Mouse (Mus musculus) layer of hippocampus, adult 11-12 months (tissue): ENCODE measurements around the gene Fbp1.
"Not testable (repeated sequence)": the region's sequence is repeated elsewhere in the genome, so short reads cannot be mapped to it uniquely, and the experiment has no call there.

Experiments
- DNase-seq: peaks from one replicate; pipeline ENCODE4 v3.0.0; 2022; ENCODE audit warnings: low spot score

Fbp1 gene

DNA sequence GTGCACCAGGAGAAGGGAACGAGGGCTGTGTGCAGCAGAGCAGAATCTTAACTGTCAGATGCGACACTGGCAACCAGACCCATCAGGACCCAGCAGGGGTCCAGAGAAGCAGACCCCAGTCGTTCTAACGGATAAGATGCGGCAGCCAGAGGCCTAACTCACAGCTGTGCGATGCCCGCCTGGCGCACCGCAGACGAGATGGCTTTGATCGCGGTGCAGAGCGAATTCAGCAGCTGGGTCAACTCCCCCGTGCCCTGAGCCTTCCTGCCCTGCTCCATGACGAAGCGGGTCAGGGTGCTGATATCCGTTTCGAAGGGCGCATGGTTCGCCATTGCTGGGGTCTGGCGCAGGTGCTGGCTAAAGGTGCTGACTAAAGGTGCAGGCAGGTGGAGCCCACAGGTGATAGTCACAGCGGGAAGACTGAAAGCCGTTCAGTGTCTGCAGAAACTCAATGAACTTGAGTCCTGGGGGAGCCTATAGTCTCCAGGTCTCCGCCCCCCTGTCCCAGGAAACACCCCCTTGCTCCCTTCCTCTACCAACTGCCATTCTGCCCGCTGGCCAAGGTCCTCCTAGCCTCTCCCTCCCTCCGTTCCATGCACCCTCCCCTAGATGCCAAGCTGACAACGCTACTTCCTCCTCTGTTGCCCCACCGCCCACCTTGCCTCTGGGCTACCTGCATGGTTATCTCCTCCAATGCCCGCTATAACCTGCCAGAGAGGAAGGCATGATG is at the start of gene Fbp1:
Gene Fbp1, minus strand, starts transcription at position 571 of the 730 bp plus-strand sequence.
- no peak for DNase-seq

DNA sequence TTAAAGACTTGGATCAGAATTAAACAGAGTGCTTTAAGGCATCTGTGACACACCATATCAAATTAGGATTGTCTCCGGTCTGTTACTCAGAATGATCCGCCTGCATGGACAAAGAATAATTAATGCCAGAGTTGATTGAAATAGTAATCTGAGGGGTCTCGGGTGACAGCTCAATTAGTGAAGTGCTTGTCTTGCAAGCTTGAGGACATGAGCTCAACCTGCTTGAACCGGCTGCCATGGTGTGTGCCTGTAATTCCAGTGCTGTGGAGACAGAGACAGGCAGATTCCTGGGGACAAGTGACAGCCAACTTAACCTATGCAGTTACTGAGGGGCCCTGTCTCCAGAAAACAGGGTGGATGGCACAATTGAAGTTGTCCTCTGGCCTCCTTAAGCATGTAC is 44.4 kb upstream of the Fbp1 start:
- DNase-seq: no peak

DNA sequence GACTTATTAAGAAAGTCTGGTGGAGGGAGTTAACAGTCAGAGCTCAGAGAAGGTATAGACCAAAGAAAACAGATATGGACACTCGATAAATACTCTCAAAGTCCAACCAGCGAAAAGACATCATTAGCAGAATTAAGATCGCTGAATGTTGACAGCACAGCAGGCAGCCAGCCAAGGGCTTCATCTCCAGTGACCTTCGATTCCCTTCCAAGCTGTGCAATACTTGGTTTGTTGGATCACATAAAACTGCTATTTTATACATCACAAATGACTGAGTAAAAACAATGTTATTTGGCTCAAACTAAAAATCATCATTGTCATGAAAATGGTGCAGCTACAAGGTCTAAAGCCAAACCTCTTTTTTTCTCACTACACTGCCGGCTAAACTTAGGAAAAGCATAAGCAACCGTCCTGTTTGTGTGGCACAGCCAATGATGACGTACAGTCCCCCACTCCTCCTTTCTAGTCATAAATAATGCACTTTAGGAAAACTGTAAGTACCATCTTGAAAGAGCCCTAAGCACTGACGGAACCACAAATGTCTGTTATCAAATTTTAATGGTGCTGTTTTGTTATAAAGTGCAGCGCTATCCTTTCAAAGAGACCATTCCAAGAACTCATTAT is 41.8 kb upstream of the Fbp1 start:
- no peak for DNase-seq

DNA sequence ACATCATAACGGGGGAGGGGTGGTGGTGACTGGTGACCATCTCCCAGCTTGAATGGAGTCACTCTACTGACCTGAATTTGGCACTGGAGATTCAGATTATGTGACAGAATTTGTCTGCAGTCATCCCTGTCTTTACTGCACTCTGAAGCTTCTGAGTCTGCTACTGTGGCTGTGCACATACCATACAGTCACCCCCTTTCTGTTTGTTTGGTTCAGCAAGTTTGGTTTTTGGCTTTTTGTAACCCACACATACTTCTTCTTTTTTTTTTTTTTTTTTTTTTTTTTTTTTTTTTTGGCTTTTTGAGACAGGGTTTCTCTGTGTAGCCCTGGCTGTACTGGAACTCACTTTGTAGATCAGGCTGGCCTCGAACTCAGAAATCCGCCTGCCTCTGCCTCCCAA is 41.1 kb upstream of the Fbp1 start:
- DNase-seq: not testable (repeated sequence)

- DNase-seq: no peak
Measured at GRCm38 (mm10) chr13:62927470-62927869, 39.4 kb upstream of the Fbp1 start.

- DNase-seq: peak; percentile 64
Measured at GRCm38 (mm10) chr13:62926479-62926878, 38.4 kb upstream of the Fbp1 start.

DNA sequence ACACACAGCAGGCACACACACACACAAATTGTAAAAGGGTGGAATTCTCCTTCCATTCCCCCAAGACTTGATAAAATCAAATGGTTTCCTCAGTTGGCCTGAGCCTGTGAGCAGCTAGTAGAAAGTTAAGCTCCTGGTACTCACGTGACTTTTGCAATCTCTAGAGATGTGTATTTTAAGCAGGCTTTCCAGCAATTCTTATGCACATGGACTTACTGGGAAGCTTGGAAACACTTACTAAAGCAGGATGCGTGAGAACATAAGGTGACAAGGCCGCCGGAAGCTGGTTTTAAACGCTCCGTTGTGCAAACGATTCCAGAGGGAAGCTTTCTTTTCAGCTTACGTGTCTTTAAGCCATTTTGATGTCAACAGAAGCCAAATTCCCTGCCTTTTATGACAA is 35.1 kb upstream of the Fbp1 start:
- no peak for DNase-seq

DNA sequence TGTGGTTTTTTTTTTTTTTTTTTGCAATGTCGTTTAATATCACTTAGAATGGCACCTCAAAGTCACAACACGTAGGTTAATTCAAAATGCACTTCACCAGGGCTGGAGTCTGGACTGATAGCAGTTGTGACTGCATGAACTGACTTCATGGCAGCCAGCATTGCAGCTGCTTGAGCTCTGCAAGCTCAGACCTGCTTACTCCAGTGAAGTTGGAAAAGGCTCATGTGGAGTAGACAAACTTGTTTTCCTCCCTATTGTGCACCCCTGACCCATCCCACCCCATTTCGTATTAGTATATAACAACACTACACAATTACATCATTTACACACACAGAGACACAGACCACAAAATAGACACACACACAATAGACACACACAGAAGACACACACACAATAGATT is 34.6 kb upstream of the Fbp1 start:
- no peak for DNase-seq

GRCm38 (mm10) chr13:62919647-62920341 is 31.7 kb upstream of the Fbp1 start:
- peak; percentile 85 for DNase-seq

GRCm38 (mm10) chr13:62917416-62918110 is 29.5 kb upstream of the Fbp1 start:
- DNase-seq: no peak

- DNase-seq: no peak
Measured at GRCm38 (mm10) chr13:62916675-62917074, 28.6 kb upstream of the Fbp1 start.

DNA sequence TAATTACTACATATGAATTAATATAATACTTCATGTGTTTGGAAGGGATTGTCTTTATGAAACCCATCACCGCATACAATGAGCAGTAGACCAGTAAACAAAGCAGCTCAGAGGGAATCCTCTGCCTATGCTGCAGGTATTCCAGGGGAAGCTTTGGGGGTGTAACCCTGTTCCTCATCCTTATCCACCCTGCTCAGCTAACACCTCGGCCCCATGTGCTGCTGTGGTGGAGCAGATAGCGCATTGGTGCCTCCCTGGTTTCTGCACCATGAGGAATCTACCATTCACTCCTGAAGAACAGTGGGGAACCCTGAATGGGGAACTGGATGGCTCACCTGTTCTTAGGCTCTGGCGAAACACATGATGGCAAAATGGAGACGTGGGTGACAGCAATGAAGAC is 23.5 kb upstream of the Fbp1 start:
- DNase-seq: no peak

DNA sequence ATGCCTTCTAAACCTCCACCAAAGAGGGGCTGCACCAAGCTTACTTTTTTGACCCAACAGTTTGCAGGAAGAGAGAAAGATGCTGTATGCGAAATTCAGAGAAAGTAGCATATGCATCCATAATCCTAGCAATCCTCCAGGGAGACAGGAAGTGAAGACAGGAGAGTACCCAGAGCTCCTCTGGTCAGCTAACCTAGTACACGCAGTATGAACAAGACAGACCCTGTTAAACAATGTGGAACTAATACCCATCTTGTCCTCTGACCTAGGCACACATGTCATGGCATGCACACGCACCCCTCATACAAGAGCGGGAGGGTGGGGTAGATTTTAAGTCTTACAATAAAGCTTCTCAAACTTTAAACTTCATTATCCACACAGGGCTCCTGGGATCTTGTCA is 22.1 kb upstream of the Fbp1 start:
- DNase-seq: no peak

DNA sequence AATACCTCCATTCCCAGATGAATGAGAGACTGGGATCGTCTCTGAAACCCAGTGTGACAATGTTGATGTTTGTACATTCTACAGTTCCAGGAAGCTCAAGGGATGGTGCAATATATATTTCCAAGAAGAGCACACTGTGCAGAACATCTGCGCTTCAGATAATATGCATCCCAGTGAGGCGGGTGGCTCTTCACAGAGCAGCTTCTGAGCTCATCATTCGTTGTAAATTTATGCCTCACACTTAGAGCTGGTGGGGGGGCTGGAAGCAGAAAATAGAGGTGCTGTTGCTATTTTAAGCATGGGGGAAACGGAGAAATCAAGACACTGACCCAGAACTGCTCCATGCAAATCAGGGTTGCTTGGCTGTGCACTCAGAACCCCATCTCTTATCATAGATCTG is 21.7 kb upstream of the Fbp1 start:
- DNase-seq: no peak

DNA sequence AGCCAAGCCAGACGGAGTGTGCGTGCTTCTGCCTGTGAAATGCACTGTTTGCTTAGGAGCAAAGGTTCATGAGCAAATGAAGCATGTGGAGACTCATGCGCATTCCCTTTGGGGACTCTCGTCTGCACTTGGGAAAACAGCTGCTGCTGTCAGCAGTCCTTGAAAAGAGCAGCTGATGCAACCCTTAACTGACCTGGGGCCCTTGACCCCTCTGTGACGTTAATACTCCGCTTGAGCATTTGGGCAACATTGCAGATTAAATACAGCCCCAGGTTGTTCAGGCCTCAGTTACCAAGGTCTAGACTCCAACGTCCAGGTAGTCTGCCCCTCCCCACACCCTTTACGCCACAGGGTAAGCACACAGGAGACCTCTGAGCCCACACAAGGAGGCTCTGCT is 20.1 kb upstream of the Fbp1 start:
- DNase-seq: no peak

GRCm38 (mm10) chr13:62907527-62908162 is 19.6 kb upstream of the Fbp1 start:
- DNase-seq: no peak

DNA sequence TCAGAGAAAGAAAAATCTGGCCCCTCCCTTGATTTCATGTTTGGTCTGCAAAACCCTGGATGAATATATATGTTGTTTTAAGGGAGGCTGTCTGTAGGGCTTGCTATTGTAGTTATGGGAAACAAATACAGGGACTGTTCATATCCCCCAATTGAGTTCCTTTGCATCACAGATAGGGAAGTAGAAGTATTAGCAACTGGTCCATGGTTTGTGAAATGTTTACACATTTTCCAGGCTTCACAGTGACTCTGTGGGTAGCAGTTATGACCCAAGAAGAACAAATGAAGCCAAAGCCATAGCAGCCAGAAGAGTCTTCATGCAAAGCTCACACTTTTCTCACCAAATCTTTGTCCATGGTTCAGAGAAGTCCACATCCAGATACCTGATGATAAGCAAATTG is 13.1 kb upstream of the Fbp1 start:
- no peak for DNase-seq

DNA sequence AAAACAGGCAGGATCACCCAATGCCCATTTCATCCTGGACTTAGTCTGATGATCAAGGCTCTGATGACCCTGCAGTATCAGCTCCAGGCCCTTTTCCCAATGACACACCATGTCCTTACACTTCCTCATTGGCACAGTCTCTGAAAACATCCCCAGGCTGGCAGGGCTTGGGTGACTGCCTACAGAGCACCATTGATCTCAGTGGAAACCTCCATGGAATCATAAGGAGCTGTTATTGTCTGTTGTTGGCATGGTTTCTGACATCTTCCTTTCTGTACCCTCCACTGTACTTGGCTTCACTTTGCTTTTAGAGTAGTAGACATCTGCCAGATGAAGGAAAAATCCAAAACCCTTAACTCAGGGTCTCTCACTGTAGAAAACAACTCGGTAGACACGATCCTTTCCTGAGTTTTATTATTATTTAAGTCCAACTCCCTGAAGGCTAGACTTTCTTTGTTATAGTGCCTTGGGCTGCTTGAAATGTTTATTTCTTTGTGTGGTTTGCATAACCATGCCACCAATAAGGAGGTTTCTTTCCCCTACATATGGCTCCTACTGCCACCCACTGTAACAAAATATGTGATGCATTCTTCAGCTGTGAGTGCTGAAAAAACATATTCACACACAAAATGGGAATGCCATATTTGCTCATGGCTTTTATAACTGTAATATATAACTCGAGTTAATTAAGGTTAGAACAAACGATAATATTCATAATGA is 10.0 kb upstream of the Fbp1 start:
- peak; percentile 35 for DNase-seq

DNA sequence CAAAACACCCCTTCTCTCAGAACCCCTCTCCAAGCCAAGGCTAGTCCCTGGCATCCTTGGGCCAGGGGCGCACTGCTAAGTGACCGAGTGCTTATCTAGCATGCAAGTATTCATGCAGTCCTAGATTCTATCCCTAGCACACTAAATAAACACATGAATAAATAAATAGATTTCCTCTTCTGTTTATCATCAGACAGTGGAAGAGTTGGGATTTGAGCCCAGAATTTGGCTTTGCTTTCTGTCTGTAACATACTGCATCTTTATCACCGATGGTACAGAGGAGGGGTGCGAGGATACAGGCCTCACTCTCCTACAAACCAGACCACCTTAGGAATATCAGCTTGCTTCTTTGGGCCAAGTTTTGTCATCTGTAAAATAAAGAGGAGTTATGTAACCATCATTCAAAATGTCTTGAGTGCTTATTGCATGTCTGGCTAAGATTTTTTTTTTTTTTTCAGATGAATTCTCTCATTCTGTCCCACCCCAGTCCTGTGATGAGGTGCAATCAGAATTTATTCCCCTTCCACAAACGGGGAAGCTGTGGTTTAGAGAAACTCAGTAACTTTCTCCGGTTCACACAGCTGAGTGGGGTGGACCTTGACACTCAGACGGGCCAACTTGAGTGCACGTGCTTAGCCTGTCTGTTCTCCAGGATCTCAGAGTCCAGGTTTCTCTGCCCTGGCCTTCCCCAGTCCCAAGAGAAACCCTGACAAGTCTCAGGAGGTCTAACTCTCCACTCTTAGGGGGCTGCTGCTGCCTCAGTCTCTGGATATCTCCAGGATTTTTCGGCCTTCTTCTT is 5.2 kb upstream of the Fbp1 start:
- no peak for DNase-seq

DNA sequence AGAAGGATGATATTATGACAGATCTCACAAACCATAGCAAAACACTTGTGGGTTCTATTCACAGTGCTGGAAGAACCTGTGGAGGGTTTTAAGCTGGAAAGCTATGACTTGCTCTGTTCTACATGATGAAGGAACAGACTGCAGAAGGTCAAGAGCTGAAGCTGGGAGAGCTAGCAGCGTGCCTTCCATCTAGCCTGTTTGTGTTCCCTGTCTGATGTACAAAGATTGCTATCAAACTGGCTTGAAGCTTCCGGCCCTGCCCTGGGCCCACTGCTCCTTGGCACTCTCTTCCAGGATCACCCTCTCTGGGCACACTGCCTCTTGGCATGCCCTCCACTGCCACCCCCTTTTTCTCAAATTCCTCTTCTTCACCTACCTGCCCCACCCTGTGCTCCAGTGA is 1.2 kb upstream of the Fbp1 start:
- DNase-seq: no peak

GRCm38 (mm10) chr13:62884536-62884935 is 3.5 kb downstream of the Fbp1 start:
- no peak for DNase-seq
